Mouse (Mus musculus): ENCODE measurements around the gene Ugt1a2. TPM values are rescaled to one million over a fixed set of nuclear protein-coding genes. Genes with fewer than 3 reads are reported as not detected.
"Not testable (repeated sequence)": the region's sequence is repeated elsewhere in the genome, so short reads cannot be mapped to it uniquely, and the experiment has no call there.

The Ugt1a2 gene
- not detected in 2 replicates for polyA plus RNA-seq (2015; fragmentation: Nextera tagmentation; extraction: Ambion mirVana)

GRCm38 (mm10) chr1:88200456-88200855, at the start of gene Ugt1a2:
Gene Ugt1a2 (plus strand): TSS chr1:88200601.
- WGBS = 74% methylated on average over 7 of the region's 7 CpGs
- Histone ChIP-seq H3K9me3 (no peaks in the 10 kb centered on the region), H3K27ac (replicated peaks) (no peak within 1 kb of the TSS), H3K4me2 (no peak within 1 kb of the TSS), H3K4me3 (no peak within 1 kb of the TSS), H3K36me3 (no peaks in the 10 kb centered on the region), H3K4me1 (peaks cover 5% of the 10 kb centered on the region), H3K27me3 (replicated peaks) (peaks cover 3% of the 10 kb centered on the region; the same call in 1 of the 2 replicates), H3K9ac (no peak within 1 kb of the TSS)
- no peak for ATAC-seq (ENCODE audit: extremely low read depth, insufficient number of reproducible peaks, low FRiP score, low TSS enrichment)

- no peak overlapping the region for H3K27ac ChIP-seq (replicated peaks)
- no peaks in the 10 kb centered on the region for H3K9me3 ChIP-seq
- no peaks in the 10 kb centered on the region for H3K36me3 ChIP-seq
- no peak overlapping the region for H3K9ac ChIP-seq
- H3K27me3 ChIP-seq (replicated peaks) = no peaks in the 10 kb centered on the region
- no peaks in the 10 kb centered on the region for H3K4me1 ChIP-seq
- WGBS = 66% methylated on average over 2 of the region's 2 CpGs
- H3K4me3 ChIP-seq = no peak overlapping the region
- no peak for ATAC-seq (ENCODE audit: extremely low read depth, insufficient number of reproducible peaks, low FRiP score, low TSS enrichment)
- H3K4me2 ChIP-seq = no peak overlapping the region
Measured at GRCm38 (mm10) chr1:88158430-88158829, 42.0 kb upstream of the Ugt1a2 start.

GRCm38 (mm10) chr1:88165711-88166110, 34.7 kb upstream of the Ugt1a2 start, which contains the start of gene Ugt1a5:
Gene Ugt1a5 (plus strand): TSS chr1:88166012.
- H3K27ac ChIP-seq (replicated peaks) = no peak within 1 kb of the TSS
- ATAC-seq (ENCODE audit: extremely low read depth, insufficient number of reproducible peaks, low FRiP score, low TSS enrichment) = no peak
- no peak within 1 kb of the TSS for H3K4me3 ChIP-seq
- no peaks in the 10 kb centered on the region for H3K4me1 ChIP-seq
- H3K9ac ChIP-seq = no peak within 1 kb of the TSS
- no peaks in the 10 kb centered on the region for H3K27me3 ChIP-seq (replicated peaks)
- H3K4me2 ChIP-seq = no peak within 1 kb of the TSS
- H3K36me3 ChIP-seq = no peaks in the 10 kb centered on the region
- H3K9me3 ChIP-seq = peaks cover 5% of the 10 kb centered on the region; the same call in 1 of the 2 replicates
- 69% methylated on average over 5 of the region's 5 CpGs for WGBS

- H3K9ac ChIP-seq; H3K4me2 ChIP-seq; ATAC-seq (ENCODE audit: extremely low read depth, insufficient number of reproducible peaks, low FRiP score, low TSS enrichment); H3K27me3 ChIP-seq (replicated peaks); H3K4me3 ChIP-seq; H3K36me3 ChIP-seq; H3K27ac ChIP-seq (replicated peaks); H3K4me1 ChIP-seq: not testable (repeated sequence)
- peaks cover 24% of the 10 kb centered on the region for H3K9me3 ChIP-seq
- 76% methylated on average over 6 of the region's 7 CpGs for WGBS
Measured at GRCm38 (mm10) chr1:88172190-88172589, 28.2 kb upstream of the Ugt1a2 start.

GRCm38 (mm10) chr1:88179657-88180056, 20.7 kb upstream of the Ugt1a2 start:
- 86% methylated on average over 1 of the region's 1 CpGs for WGBS
- H3K4me3 ChIP-seq = no peak overlapping the region
- H3K4me1 ChIP-seq = no peaks in the 10 kb centered on the region
- H3K4me2 ChIP-seq = no peak overlapping the region
- H3K9ac ChIP-seq = no peak overlapping the region
- H3K36me3 ChIP-seq = no peaks in the 10 kb centered on the region
- no peaks in the 10 kb centered on the region for H3K27me3 ChIP-seq (replicated peaks)
- ATAC-seq (ENCODE audit: extremely low read depth, insufficient number of reproducible peaks, low FRiP score, low TSS enrichment) = no peak
- H3K27ac ChIP-seq (replicated peaks) = no peak overlapping the region
- peaks cover 20% of the 10 kb centered on the region for H3K9me3 ChIP-seq

- WGBS = 78% methylated on average over 5 of the region's 5 CpGs
- Histone ChIP-seq H3K9me3 (no peaks in the 10 kb centered on the region), H3K4me2 (no peak overlapping the region), H3K36me3 (no peaks in the 10 kb centered on the region), H3K9ac (no peak overlapping the region), H3K4me3 (no peak overlapping the region), H3K4me1 (no peaks in the 10 kb centered on the region), H3K27ac (replicated peaks) (no peak overlapping the region), H3K27me3 (replicated peaks) (no peaks in the 10 kb centered on the region)
- no peak for ATAC-seq (ENCODE audit: extremely low read depth, insufficient number of reproducible peaks, low FRiP score, low TSS enrichment)
Measured at GRCm38 (mm10) chr1:88186325-88186935, 14.0 kb upstream of the Ugt1a2 start.

GRCm38 (mm10) chr1:88192136-88192535, 8.3 kb upstream of the Ugt1a2 start:
- Histone ChIP-seq H3K4me2 (no peak overlapping the region), H3K9me3 (no peaks in the 10 kb centered on the region), H3K4me1 (no peaks in the 10 kb centered on the region), H3K27me3 (replicated peaks) (0 out of 2 replicates have a peak, but pooled peaks cover 3% of the 10 kb centered on the region), H3K9ac (no peak overlapping the region), H3K27ac (replicated peaks) (no peak overlapping the region), H3K4me3 (no peak overlapping the region), H3K36me3 (no peaks in the 10 kb centered on the region)
- WGBS = 65% methylated on average over 3 of the region's 3 CpGs
- ATAC-seq (ENCODE audit: extremely low read depth, insufficient number of reproducible peaks, low FRiP score, low TSS enrichment) = no peak

- Histone ChIP-seq H3K4me1 (no peaks in the 10 kb centered on the region; the same call in 1 of the 2 replicates), H3K36me3 (no peaks in the 10 kb centered on the region), H3K9me3 (no peaks in the 10 kb centered on the region), H3K4me2 (no peak overlapping the region), H3K27ac (replicated peaks) (no peak overlapping the region), H3K4me3 (no peak overlapping the region), H3K9ac (no peak overlapping the region), H3K27me3 (replicated peaks) (0 out of 2 replicates have a peak, but pooled peaks cover 3% of the 10 kb centered on the region)
- 88% methylated on average over 1 of the region's 1 CpGs for WGBS
- ATAC-seq (ENCODE audit: extremely low read depth, insufficient number of reproducible peaks, low FRiP score, low TSS enrichment) = no peak
Measured at GRCm38 (mm10) chr1:88195687-88196086, 4.7 kb upstream of the Ugt1a2 start.

- Histone ChIP-seq H3K9me3 (no peaks in the 10 kb centered on the region), H3K36me3 (no peaks in the 10 kb centered on the region), H3K27me3 (replicated peaks) (0 out of 2 replicates have a peak, but pooled peaks cover 3% of the 10 kb centered on the region), H3K4me1 (no peaks in the 10 kb centered on the region; the same call in 1 of the 2 replicates), H3K4me2 (no peak overlapping the region), H3K27ac (replicated peaks) (no peak overlapping the region), H3K9ac (no peak overlapping the region), H3K4me3 (no peak overlapping the region)
- no peak for ATAC-seq (ENCODE audit: extremely low read depth, insufficient number of reproducible peaks, low FRiP score, low TSS enrichment)
- 63% methylated on average over 3 of the region's 3 CpGs for WGBS
Measured at GRCm38 (mm10) chr1:88197443-88197842, 3.0 kb upstream of the Ugt1a2 start.

- H3K9ac ChIP-seq = no peak overlapping the region
- no peak overlapping the region for H3K4me3 ChIP-seq
- no peak overlapping the region for H3K4me2 ChIP-seq
- peaks cover 2% of the 10 kb centered on the region for H3K4me1 ChIP-seq
- peaks cover 3% of the 10 kb centered on the region; the same call in 1 of the 2 replicates for H3K27me3 ChIP-seq (replicated peaks)
- no peak overlapping the region for H3K27ac ChIP-seq (replicated peaks)
- no peak for ATAC-seq (ENCODE audit: extremely low read depth, insufficient number of reproducible peaks, low FRiP score, low TSS enrichment)
- WGBS = 46% methylated on average over 2 of the region's 2 CpGs
- H3K9me3 ChIP-seq = no peaks in the 10 kb centered on the region
- no peaks in the 10 kb centered on the region for H3K36me3 ChIP-seq
Measured at GRCm38 (mm10) chr1:88199996-88200395, 405 bp upstream of the Ugt1a2 start.

- peak; percentile 96 for ATAC-seq (ENCODE audit: extremely low read depth, insufficient number of reproducible peaks, low FRiP score, low TSS enrichment)
- H3K27ac ChIP-seq (replicated peaks) = peak within 1 kb of the TSS; percentile 20
Measured at GRCm38 (mm10) chr1:88205294-88205922, 5.0 kb downstream of the Ugt1a2 start, which contains the start of gene Dnajb3. Gene Dnajb3 (minus strand): TSS chr1:88205782.

More at GRCm38 (mm10) chr1:88205294-88205922, 5.0 kb downstream of the Ugt1a2 start, which contains the start of gene Dnajb3:
- no peaks in the 10 kb centered on the region for H3K9me3 ChIP-seq
- H3K36me3 ChIP-seq = no peaks in the 10 kb centered on the region
- H3K27me3 ChIP-seq (replicated peaks) = no peaks in the 10 kb centered on the region; the same call in 1 of the 2 replicates
- whole genome bisulfite sequencing = 3% methylated on average over 62 of the region's 62 CpGs
- peak within 1 kb of the TSS; percentile 63 for H3K4me3 ChIP-seq
- peak within 1 kb of the TSS; percentile 87 for H3K9ac ChIP-seq
- H3K4me2 ChIP-seq = peak within 1 kb of the TSS; percentile 91
- H3K4me1 ChIP-seq = peaks cover 11% of the 10 kb centered on the region
